Mouse (Mus musculus) mouse trophoblast stem cell (cell line): ENCODE results near the gene Styx.

Source experiments
- in situ Hi-C, 2 experiments: fragments of 300-500 bp; cut with MseI, MboI; formaldehyde crosslinking; loops; 2 replicates in 1 of 2; 3 replicates in 1 of 2; pipeline ENCODE4 v1.15.1; 2025

Gene Styx

DNA sequence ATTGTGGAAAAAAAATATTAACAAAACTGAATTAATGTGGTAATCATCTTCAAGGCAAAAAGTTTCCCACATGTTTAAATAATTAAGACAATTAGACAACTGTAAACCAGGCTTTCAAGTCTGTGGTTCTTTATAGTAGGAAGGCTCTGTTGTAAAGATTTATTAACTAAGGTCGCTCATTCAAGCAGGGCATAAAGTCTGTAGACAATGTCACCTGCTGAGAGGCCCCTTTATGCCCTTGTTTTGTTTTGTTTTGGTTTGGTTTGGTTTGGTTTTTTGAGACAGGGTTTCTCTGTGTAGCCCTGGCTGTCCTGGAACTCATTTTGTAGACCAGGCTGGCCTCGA, 88.0 kb downstream of the Styx start:
- in situ Hi-C loops = no loop called here

DNA sequence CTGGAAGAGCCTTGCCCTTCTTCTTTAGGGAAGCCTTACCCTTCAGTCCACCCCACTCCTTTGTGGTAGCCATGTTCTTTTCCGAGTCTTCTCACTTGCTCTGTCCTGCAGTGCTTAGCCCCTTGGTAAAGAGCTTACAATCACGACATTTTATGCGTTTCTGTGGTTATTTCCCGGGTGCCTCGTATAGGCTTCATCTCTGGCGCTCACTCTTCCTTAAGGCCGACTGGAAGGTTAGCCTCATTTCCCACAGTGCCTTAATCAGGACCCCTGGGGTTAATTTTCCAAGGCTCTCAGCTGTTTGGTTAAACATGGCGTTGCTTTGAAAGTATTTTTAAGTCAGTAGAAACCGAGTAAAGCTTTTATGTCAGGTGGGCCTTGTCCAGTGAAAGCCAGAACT, 88.5 kb downstream of the Styx start:
- in situ Hi-C loops = no loop called here

DNA sequence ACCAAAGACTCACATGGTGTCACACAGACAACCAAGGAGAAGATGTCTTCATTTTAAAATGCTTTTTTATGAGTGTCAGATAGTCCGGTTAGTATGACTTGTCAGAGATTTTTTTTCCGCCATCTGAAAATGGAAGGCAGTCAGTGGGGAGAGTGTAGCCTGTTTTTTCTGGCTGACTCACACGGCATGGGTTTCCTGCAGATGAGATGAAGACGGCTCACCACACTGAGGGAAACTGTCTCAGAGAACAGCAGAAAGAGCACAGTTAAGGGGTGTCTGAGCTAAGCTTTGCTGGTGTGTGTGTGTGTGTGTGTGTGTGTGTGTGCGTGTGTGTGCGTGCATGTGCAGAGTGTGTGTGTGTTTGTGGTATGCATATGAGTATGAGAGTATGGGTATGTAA, 90.4 kb downstream of the Styx start:
- in situ Hi-C loops = no loop called here

DNA sequence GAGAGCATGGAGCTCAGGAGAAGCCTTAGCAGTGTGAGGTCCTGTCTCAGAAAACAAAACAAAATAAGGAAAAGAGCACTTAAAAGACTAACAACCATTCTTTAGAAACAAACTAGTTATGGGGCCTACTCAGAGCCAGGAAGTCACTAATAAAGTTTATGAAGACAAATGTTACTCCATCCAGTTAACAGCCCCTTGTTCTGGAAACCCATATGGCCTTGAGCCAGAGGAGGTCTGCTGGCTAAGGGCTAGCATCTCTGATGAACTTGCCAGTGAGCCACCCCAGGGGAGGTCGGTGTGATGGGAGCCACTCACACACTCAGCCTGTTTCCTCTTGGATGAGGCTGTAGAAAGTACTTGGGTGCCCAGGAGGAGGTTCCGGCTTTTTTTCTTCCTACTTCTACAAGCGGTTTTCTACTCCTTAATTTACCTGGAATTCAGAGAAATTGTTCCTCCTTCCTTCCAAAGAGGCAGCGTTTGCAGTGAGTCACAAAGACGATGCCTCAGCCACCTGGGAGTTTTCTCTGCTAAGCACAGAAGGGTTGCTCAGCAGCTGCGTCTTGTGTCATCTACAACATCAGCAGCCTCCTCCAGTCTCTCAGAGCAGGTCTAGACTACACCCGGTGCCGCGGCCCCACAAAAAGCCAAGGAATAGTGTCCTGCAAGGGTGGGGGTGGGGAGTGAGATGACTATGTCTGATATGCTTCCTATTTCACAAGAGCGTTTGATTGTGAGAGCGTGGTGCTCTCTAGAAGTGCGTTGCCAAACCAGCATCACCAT, 92.1 kb downstream of the Styx start:
- in situ Hi-C loops = no loop called here

DNA sequence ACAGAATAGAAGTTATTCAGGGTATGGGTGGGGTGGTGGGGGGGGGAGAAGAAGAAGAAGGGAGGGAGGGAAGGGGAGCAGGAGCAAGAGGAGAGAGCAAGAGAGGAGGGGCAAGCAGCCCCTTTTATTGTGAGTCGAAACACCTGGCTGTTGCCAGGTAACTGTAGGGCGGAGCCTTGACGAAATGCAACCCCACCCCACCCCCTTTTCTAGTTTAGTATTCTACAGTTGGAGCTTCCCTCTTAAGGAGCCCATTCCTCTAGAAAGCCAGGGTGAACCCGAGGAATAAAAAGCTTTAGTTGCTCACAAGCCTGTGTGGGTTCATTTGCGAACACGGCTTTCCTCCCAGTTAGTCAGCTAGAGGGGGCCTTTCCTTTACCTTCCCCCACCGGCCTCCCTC, 94.0 kb downstream of the Styx start:
- in situ Hi-C loops = no loop called here

DNA sequence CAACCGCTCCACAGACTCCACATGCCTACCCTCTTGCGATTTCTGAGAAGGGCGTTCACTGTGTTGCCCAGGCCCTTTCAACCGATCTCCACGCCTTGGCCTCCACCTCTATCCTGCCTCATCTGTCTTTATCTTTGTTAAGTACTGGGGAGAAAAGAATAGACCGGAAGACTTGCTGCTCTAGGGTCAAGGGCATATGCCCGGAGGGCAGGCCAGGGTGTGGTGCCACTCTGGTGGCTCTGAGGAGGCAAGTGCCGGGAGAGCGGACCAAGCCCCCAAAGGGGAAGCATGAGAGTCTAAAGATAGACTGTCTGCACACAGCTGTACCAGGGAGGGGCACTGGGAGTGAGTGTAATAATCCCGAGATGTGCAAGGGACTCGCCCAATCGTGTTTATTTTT, 94.6 kb downstream of the Styx start:
- in situ Hi-C loops = no loop called here

DNA sequence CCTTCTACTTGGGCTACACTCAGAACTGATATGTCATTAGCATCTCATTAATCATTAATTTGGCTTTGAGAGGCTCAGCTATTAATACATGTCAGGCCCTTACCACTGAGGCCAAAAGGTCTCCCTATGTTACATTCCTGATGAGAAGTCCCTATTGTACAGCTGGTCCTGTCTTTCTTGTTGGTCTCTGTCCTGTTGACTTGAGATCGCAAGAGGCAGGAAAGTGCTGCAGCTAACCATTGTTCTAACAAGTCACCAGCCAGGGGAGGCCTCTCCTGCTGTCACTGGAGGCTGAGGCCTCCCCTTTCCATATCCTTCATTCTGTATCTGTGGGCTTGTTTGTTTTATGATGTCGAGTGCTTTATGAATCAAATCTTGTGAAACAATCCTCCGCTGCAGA, 95.9 kb downstream of the Styx start:
- in situ Hi-C loops = no loop called here

DNA sequence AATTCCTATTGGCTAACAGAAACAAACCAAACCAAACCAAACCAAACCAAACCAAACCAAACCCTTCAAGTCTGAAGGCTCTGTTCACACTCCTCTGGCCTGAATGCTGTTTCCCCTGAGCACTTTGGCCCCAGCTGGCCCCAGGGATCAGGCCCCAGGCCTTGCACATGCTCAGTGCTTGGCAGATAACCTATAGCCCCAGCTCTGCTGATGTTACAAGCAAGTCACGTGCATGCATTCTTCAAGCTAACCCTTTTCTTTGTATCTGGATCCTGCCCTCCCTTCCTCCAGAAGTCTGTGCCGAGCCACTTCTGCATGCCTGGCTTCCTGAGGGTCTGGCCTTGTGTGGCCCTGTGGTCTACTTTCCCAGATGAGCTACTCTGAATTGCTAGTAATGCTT, 100.2 kb downstream of the Styx start:
- in situ Hi-C loops = no loop called here

DNA sequence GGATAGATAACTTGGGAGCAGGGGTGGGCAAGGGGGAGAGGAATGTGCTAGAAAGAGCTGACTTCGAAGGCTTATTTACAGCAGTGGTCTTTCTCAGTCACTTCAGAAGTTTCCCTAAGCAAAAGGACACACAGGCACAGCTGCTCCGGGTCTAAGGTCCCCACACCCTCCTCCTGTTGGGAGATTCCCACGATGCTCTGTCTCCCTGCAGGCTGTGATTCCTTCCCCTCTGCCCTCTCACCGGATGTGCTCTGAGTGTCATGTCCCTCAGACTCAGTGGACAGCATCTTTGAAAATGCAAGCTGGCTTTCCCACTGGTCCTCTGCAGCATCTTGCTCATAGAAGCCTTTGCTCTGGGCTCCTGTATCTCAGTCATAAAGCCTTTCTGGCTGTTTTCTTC, 101.3 kb downstream of the Styx start:
- in situ Hi-C loops = no loop called here

DNA sequence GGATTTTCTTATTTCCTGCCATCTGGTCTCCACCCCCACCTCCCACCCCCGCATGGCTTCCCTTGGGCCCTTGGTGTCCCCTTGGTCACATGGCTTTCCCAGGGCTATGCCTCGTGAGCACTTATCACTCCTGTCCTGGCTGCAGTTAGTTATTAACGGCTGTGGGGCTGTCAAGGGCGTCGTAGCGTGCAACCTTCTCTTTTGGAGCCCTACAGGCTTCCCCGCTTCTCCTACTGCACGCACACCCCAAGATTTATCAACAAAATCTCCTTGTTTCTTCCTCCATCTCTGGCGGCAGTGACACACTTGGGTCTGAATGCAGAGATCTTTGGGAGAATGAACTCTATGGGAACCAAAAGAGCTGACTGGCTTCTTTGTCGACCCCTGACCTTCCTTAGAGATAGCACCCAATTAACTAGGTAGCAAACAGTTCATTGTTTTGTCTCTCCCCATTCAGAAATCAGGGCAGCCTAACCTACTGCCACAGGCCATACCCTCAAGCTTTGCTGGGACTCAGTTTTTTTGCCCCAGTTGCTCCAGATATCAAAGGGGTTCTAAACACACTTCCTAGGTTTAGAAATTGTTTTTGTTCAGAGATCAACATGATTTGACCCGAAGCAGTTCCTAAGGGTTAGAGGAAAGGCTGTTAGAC, 102.1 kb downstream of the Styx start:
- in situ Hi-C loops = no loop called here

DNA sequence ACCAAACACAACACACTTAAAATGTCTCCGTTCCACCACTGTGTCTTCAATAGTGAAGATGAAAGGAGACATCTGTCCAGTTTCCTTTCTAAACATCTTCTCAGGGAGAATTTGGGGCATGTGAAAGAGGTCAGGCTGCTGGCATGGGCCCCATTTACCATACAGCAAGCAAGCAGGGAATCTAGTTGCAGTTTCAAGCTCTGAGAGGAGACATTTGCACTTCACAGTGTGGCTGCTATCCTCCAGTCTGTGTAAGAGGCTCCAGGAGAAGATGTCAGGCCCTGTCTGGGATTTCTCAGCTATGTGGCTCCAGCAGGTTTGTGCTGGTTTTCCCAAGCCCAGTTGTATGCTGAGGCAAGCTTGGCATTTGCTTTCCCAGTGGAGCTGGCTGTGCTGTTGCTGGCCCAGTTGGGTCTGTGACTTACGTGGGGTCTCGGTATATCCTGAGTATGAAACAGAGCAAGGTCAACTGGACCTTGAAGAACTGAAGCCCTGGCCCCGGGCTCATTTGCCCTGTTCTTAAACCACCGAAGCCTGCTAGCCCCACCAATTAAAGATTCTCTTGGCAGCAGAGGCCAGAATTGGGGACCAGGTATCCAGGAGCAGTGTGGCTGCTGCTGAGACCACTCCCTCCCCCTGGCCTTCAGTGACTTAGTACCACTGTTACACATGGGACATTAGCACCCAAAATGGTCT, 102.8 kb downstream of the Styx start:
- in situ Hi-C loops = no loop called here

DNA sequence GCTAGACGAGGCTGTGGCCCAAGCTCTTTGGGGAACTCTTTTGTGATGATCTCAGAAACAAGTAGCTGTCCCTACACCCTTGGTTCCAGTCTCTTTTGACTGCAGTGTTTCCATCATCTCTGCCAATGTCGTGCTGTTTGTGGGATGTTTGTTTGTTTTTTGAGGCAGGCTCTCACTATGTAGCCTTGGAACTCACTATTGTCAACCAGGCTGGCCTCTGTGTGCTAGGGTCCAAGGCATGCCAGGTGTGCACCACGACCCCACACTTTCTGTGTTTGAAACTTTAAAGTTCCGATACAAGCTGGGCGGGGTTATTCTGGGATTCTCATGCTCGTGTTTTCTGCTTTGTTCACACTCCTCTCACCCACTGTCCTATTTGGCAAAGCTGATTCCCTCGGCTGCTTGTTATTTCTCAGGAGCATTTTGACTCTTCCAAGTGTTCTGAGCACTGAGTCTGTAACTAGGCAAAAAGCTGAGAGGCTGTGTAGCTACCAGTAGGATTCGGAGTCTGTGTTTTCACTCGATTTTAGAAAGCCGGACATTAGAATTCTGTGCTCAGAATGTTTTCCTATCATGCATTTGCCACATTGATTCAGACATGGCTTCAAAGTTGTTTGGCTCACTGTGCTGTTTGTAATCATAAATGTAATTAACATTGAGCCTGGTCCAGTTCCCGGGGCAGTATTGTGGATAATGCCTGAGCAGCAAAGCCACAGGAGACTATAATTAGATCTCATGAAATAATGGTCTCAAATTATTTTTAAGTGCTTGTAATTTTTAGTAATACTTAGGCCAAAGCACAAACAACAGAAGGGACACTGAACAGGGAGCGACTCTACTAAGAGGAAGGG, 105.0 kb downstream of the Styx start:
- in situ Hi-C loops = no loop called here

DNA sequence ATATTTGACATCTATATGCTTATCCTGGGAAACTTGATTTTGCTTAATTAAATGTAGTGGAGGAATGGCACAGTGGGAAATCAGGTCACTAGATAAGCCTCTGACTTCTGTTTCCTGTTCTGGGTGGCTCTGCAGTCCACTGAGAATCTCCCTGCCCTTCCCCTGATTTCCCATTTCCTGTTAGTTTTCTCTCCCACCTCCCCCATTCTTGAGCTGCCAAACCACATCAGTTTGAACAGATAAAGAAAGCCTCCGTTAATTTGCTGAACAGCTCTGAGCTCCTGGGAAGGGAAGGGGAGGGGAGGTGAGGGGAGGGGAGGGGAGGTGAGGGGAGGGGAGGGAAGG, 105.6 kb downstream of the Styx start:
- in situ Hi-C loops = no loop called here

DNA sequence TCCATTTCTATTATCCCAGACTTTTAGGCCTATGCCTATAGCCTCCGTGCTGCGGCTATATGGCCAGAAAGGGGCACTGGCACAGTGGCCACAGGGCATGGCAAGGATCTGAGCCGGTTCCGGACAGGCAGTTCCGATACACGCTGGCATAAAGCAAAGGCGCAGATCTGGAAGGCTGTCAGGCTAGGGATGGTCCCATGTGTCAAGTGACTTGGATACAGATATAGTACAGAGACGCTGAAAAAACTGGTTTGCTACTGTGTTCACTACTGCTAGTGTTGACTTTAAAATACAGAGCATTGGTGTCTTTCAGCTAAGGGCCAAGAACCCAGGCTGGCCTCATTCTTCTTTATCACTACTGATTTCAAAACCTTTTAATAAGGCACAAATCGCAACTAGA, 106.1 kb downstream of the Styx start:
- in situ Hi-C loops = no loop called here

DNA sequence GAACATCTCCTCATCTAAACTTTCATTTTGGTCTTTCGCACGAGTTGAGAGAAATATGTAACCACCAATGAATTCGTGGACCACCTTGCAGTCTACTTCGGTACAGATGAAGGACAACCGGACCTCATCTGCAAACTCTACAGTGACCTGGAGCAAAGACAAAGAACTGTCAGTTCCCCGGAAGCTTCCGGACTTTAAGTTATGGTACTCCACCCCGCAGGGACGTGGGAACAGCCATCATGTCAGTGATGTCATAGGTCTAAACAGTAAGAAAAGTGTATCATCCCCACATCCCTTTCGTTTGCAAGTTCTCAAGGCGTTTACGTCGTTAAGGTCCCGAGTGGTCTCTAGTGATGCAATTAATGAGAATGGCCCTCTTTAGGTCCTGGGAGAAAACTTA, 109.0 kb downstream of the Styx start:
- in situ Hi-C loops = no loop called here

DNA sequence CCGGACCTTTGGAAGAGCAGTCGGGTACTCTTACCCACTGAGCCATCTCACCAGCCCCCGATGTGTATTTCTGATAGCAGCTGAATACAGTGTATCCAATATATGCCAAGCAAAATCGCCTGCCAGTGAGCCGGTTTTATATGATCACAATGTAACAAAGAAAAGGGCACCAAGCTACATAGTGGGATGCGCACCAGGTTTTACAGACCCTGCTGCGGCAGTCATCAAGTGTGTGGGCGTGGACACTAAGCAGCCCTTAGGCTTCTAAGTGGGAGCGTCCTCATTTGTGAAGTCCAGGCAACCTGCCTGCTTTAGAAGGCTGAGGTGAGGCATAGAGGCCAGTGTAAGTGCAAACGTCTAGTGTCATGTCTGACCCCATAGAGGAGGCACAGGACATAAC, 109.6 kb downstream of the Styx start:
- in situ Hi-C loops = no loop called here

DNA sequence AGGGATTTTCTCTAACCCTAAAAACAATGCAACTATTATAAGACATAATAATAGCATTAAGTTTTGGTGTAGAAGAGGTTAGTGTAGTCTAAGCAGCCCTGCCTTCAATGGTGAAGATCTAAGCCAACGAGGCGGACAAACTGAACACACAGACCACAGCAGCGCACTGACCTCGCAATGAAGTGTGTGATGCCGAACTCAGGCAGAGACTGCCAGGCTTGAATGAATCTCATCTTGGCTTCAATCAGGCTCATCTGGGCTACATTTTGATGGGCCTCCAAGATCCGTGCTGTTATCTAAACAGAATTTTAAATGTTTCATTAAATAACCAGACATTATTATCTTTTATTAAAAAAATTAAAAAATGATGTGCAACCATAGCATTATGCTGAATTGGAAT, 111.1 kb downstream of the Styx start:
- in situ Hi-C loops = no loop called here

DNA sequence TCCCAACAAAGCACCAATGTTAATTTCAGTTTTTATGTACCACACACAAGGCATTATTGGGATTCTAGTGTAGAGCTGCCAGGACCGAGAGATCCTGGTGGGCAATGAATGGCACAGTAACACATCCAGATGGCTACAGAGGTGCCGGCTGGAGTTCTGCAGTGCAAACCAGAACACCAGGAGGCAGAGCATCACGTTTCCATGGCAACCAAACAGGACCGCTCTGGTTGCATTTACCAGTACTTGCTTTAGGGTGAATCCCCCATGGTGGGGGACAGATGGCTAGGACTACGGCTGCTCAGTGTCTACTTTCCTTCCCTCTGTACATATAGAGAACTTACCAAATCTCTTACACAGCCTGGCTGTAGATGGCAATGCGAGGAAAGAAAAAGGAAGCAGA, 111.5 kb downstream of the Styx start:
- in situ Hi-C loops = no loop called here

DNA sequence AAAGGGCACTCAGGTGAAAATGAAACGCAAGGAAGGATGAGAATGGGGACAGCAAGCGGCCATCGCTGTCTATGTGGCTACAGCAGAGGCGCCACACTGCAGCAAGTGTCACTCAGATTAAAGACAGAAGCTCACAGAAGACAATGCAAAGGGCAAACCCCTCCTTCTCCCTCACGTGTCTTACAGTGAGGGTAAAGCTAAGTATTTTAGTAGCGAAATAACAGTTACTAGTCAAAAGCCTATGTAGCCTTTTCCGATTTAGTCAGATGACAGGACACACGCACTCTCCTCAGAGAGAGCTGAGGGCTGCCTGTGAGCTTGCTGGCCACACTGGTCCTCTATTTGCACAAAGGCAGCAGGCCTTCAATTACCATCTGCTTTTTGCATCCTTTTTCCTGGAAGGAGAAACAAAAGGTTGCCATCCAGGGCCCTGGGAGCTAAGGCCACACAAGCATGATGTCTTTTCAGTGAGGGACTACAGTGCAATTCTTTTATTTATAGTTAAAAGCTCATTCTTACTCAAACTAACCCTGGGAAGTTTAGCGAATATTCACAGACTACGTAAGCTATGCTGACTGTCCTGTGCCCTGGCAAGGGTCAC, 112.1 kb downstream of the Styx start:
- in situ Hi-C loops = no loop called here

DNA sequence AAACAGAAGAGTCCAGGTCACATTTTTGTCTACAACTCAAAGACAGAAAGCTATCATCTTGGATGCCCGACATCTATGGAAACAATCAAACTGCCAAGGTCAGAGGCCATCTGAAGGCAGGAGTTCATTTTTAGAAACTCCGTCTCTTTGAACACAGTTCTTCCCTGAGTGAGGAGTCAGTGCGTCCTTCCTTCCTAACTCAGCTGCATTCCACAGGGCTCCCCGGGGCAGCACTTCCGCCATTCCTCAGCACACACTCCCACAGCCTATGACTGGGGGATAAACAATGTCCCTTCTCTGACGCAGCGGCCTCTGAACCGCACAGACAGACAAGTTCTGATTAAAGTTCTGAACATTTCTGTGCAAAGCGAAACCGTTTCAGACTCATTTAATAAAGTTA, 112.7 kb downstream of the Styx start:
- in situ Hi-C loops = no loop called here

DNA sequence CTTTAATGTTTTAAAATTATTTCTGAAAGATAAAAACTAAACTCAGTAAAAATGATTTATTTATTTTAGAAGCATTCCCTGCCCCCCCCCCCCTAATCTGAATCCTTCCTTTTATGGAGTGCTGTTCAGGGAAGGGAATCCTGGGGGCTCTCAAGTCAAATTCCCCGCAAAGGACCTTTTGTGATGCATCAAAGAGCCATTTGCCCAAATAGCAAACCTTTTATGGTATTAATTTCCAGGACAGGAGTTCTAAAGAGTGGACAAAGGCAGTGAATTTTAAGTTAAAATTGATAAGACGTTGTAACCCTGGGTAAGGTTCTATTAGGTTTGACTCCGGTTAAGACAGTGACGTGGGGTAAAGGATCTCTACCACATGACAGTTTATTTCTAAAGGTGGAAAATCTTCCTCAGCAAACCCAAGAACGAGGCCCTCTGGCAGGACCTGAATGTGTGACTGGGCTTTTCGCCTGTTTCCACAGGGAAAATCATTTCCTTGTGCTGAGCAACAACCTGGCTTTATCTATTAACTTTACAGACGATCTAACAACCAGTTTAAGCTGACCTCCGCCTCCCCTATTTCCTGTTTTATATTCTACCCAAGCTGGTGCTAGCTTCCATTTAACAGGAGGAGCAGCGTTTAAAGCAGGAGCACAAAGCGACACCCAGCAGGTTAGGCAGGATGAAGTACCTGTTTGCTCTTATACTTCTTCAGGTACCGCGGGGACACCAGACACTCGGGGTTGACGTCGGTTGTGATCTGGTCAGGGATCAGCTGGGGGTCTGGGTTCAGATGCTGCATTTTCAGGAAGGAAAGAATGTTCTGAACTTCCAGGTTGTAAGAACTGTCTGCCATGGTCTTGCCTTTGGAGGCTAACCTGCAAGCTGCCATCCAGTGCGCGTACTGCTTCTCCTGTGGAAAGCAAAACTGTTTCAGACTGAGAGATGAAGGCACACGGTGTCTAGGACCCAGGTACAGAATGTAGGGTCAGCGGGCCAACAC, 113.4 kb downstream of the Styx start:
- in situ Hi-C loops = no loop called here
